Comparison of ENCODE assay signal across 11 mouse cellular contexts in genomic region chr11:104000667-104001394, GRCm38 (mm10). TPM values are rescaled to one million over a fixed set of nuclear protein-coding genes. Genes with fewer than 3 reads are reported as not detected.
A peak's percentile ranks its signal among the peaks of the same experiment; 100 is the strongest.
DNase-seq lines count a peak whose midpoint lies in the region; ATAC-seq lines count a peak whose summit lies in the region.
"Had no signal": no experiment of that assay in that cellular context is flagged by ENCODE, and none has a peak within 500 bp of the region (broad histone marks: within the 10 kb centered on the region; RNA-seq: fewer than 3 reads in every experiment).

No protein-coding gene starts in this region.

- H3K4me1 ChIP-seq in embryonic facial prominence, embryonic 14.5 days (ENCODE audit: control insufficient read depth, insufficient read depth, low read length), result no peaks in the 10 kb centered on the region
- no peaks in the 10 kb centered on the region; the same call in 1 of the 2 replicates for H3K4me1 ChIP-seq in embryonic facial prominence, embryonic 10.5 days
- H3K4me1 ChIP-seq: forebrain, embryonic 10.5 days; limb, embryonic 12.5 days; midbrain, embryonic 12.5 days had no signal

- no peaks in the 10 kb centered on the region for H3K36me3 ChIP-seq in embryonic facial prominence, embryonic 14.5 days (ENCODE audit: control insufficient read depth, insufficient read depth, low read length)
- H3K36me3 ChIP-seq in embryonic facial prominence, embryonic 10.5 days (replicated peaks), result no peaks in the 10 kb centered on the region
- H3K36me3 ChIP-seq: forebrain, embryonic 10.5 days; limb, embryonic 12.5 days; midbrain, embryonic 12.5 days had no signal

- no peak overlapping the region for H3K9ac ChIP-seq in embryonic facial prominence, embryonic 14.5 days (ENCODE audit: low read depth, low read length)
- H3K9ac ChIP-seq: limb, embryonic 12.5 days; midbrain, embryonic 12.5 days had no signal

- H3K4me3 ChIP-seq in embryonic facial prominence, embryonic 14.5 days (ENCODE audit: low read depth, low read length), result no peak overlapping the region
- H3K4me3 ChIP-seq in embryonic facial prominence, embryonic 10.5 days, result no peak overlapping the region
- H3K4me3 ChIP-seq: forebrain, embryonic 10.5 days; limb, embryonic 12.5 days; midbrain, embryonic 12.5 days had no signal

- H3K4me2 ChIP-seq in embryonic facial prominence, embryonic 14.5 days (ENCODE audit: low read depth, low read length), result no peak overlapping the region
- H3K4me2 ChIP-seq: limb, embryonic 12.5 days; midbrain, embryonic 12.5 days had no signal

- H3K27me3 ChIP-seq in embryonic facial prominence, embryonic 14.5 days (replicated peaks; ENCODE audit: control insufficient read depth, insufficient read depth, low read length), result no peaks in the 10 kb centered on the region
- H3K27me3 ChIP-seq in embryonic facial prominence, embryonic 10.5 days (replicated peaks; ENCODE audit: low read depth, poor library complexity, severe bottlenecking), result no peaks in the 10 kb centered on the region
- H3K27me3 ChIP-seq: limb, embryonic 12.5 days; midbrain, embryonic 12.5 days had no signal

- 71% methylated on average over 9 of the region's 9 CpGs for WGBS in embryonic facial prominence, embryonic 14.5 days
- 74% methylated on average over 9 of the region's 9 CpGs for WGBS in embryonic facial prominence, embryonic 10.5 days

- ATAC-seq in embryonic facial prominence, embryonic 14.5 days (ENCODE audit: low read depth), result no peak
- peak; percentile 92 for ATAC-seq in common myeloid progenitor, adult 5-6 weeks (replicated peaks; ENCODE audit: low read depth, poor library complexity, severe bottlenecking)
- peak; percentile 93 for ATAC-seq in megakaryocyte progenitor cell, adult 5-6 weeks (replicated peaks; ENCODE audit: poor library complexity)

- DNase-seq in embryonic facial prominence, embryonic 14.5 days (ENCODE audit: low spot score), result peak; percentile 17
- DNase-seq in embryonic facial prominence, embryonic 10.5 days (ENCODE audit: low spot score), result no peak
- peak; percentile 90 for DNase-seq in 416B (ENCODE audit: low read depth)
- DNase-seq in urinary bladder, postnatal 10 days (ENCODE audit: low spot score), result no peak
- no peak for DNase-seq in cerebellum, adult 9-10 months
- DNase-seq in yolk sac, embryonic 10.5 days (ENCODE audit: low spot score), result no peak

- H3K9me3 ChIP-seq in embryonic facial prominence, embryonic 14.5 days (ENCODE audit: control insufficient read depth, low read length), result no peaks in the 10 kb centered on the region
- no peaks in the 10 kb centered on the region for H3K9me3 ChIP-seq in embryonic facial prominence, embryonic 10.5 days
- H3K9me3 ChIP-seq: forebrain, embryonic 10.5 days; limb, embryonic 12.5 days; midbrain, embryonic 12.5 days had no signal

- no peak overlapping the region for H3K27ac ChIP-seq in embryonic facial prominence, embryonic 14.5 days (replicated peaks; ENCODE audit: low read depth, low read length)
- no peak overlapping the region for H3K27ac ChIP-seq in embryonic facial prominence, embryonic 10.5 days (replicated peaks)
- H3K27ac ChIP-seq: forebrain, embryonic 10.5 days; limb, embryonic 12.5 days; midbrain, embryonic 12.5 days had no signal

RNA-seq across cellular contexts. Expression of gene Arf2, which starts 34.3 kb away (rescaled TPM):
- 63.6 and 69.6 TPM in 2 replicates for polyA plus RNA-seq in embryonic facial prominence, embryonic 14.5 days (2014; fragmentation: Nextera tagmentation; extraction: Ambion mirVana)
- 71.4 and 73.5 TPM in 2 replicates for polyA plus RNA-seq in embryonic facial prominence, embryonic 10.5 days (2016; fragmentation: Nextera tagmentation; extraction: Ambion mirVana)
- 22.6 and 32.4 TPM in 2 replicates for total RNA-seq in common myeloid progenitor, adult 5-6 weeks (2017)
- total RNA-seq in megakaryocyte progenitor cell, adult 5-6 weeks (2015), result 16.3 and 22.2 TPM in 2 replicates
- 25.8 and 28.1 TPM in 2 replicates for total RNA-seq in megakaryocyte progenitor cell, adult 5-6 weeks (2017)

RNA-seq across cellular contexts. Expression of gene Nsf, which starts 47.0 kb away (rescaled TPM):
- polyA plus RNA-seq in embryonic facial prominence, embryonic 14.5 days (2014; fragmentation: Nextera tagmentation; extraction: Ambion mirVana), result 39.9 and 50.0 TPM in 2 replicates
- 54.4 and 56.8 TPM in 2 replicates for polyA plus RNA-seq in embryonic facial prominence, embryonic 10.5 days (2016; fragmentation: Nextera tagmentation; extraction: Ambion mirVana)
- 27.5 and 42.5 TPM in 2 replicates for total RNA-seq in common myeloid progenitor, adult 5-6 weeks (2017)
- total RNA-seq in megakaryocyte progenitor cell, adult 5-6 weeks (2015), result 20.3 and 28.4 TPM in 2 replicates
- total RNA-seq in megakaryocyte progenitor cell, adult 5-6 weeks (2017), result 32.5 and 35.8 TPM in 2 replicates

Comparison
In these comparisons a context has a peak if more than half of its experiments do, and no peak if none do; other contexts are left out.
1. DNase-seq: peak in embryonic facial prominence, embryonic 14.5 days (single experiment) and 416B (single experiment); none in embryonic facial prominence, embryonic 10.5 days (single experiment), urinary bladder, postnatal 10 days (single experiment), cerebellum, adult 9-10 months (single experiment) and yolk sac, embryonic 10.5 days (single experiment).